Mouse (Mus musculus) midbrain, embryonic 10.5 days (tissue): ENCODE data around the gene Bcl7a. TPM values are rescaled to one million over a fixed set of nuclear protein-coding genes. Genes with fewer than 3 reads are reported as not detected.

Experiments
- DNase-seq: peaks from one replicate; pipeline ENCODE4 v3.0.0-alpha.2; 2017; ENCODE audit warnings: low spot score
- H3K27ac ChIP-seq: fragments of 300-500 bp; sonication (generic); replicated peaks from 2 replicates; pipeline ENCODE4 v1.5.1; 2016; ENCODE audit warnings: mild to moderate bottlenecking
- H3K27me3 ChIP-seq: fragments of 300-500 bp; sonication (generic); 2 replicates; pipeline ENCODE4 v1.6.1; 2016; ENCODE audit warnings: low read depth, mild to moderate bottlenecking; ENCODE audit not compliant: poor library complexity, severe bottlenecking
- H3K36me3 ChIP-seq: fragments of 300-500 bp; sonication (generic); 2 replicates; pipeline ENCODE4 v1.6.1; 2016; ENCODE audit warnings: mild to moderate bottlenecking, moderate library complexity
- H3K4me1 ChIP-seq: fragments of 300-500 bp; sonication (generic); 2 replicates; pipeline ENCODE4 v1.6.1; 2016
- H3K4me3 ChIP-seq: fragments of 300-500 bp; sonication (generic); 2 replicates; pipeline ENCODE4 v1.5.1; 2016; ENCODE audit warnings: mild to moderate bottlenecking, moderate library complexity
- H3K9me3 ChIP-seq: fragments of 300-500 bp; sonication (generic); replicated peaks from 2 replicates; pipeline ENCODE4 v1.6.1; 2016; ENCODE audit warnings: mild to moderate bottlenecking
- WGBS: fragments of 180-500 bp; shearing (Covaris S2); methylation state at CpG from one replicate; pipeline ENCODE4 v1.1.7; 2016; 5-methylcytosine and 5-hydroxymethylcytosine counted together
- polyA plus RNA-seq: library from polyadenylated mRNA; unstranded; fragments of >200 nt; fragmentation: Nextera tagmentation; extraction: Ambion mirVana; gene quantifications from 2 replicates; pipeline ENCODE4 v1.2.1, GENCODE M21; 2016

Gene Bcl7a
- polyA plus RNA-seq, 1 experiment from 2014 or later: 35.3 TPM

GRCm38 (mm10) chr5:123313058-123313630, 30.5 kb upstream of the Bcl7a start:
- H3K36me3 ChIP-seq: no peaks in the 10 kb centered on the region
- WGBS: 73% methylated on average over 12 of the region's 12 CpGs
- 0 out of 2 replicates have a peak, but pooled peaks cover 11% of the 10 kb centered on the region for H3K27me3 ChIP-seq
- no peaks in the 10 kb centered on the region for H3K9me3 ChIP-seq
- no peak overlapping the region for H3K4me3 ChIP-seq
- DNase-seq: no peak
- H3K4me1 ChIP-seq: peaks cover 31% of the 10 kb centered on the region
- H3K27ac ChIP-seq: no peak overlapping the region

GRCm38 (mm10) chr5:123313851-123314380, 29.7 kb upstream of the Bcl7a start:
- H3K27ac ChIP-seq: no peak overlapping the region
- 62% methylated on average over 11 of the region's 11 CpGs for WGBS
- 0 out of 2 replicates have a peak, but pooled peaks cover 11% of the 10 kb centered on the region for H3K27me3 ChIP-seq
- no peaks in the 10 kb centered on the region for H3K9me3 ChIP-seq
- peaks cover 34% of the 10 kb centered on the region for H3K4me1 ChIP-seq
- no peak overlapping the region for H3K4me3 ChIP-seq
- no peak for DNase-seq
- no peaks in the 10 kb centered on the region for H3K36me3 ChIP-seq

GRCm38 (mm10) chr5:123315219-123315866, 28.3 kb upstream of the Bcl7a start:
- Histone ChIP-seq H3K36me3 (no peaks in the 10 kb centered on the region), H3K4me3 (no peak overlapping the region), H3K9me3 (no peaks in the 10 kb centered on the region), H3K27ac (peak overlapping the region; percentile 74), H3K27me3 (no peaks in the 10 kb centered on the region), H3K4me1 (peaks cover 27% of the 10 kb centered on the region)
- 43% methylated on average over 10 of the region's 10 CpGs for WGBS
- peak; percentile 41 for DNase-seq

GRCm38 (mm10) chr5:123317992-123318391, 25.6 kb upstream of the Bcl7a start:
- DNase-seq: no peak
- no peaks in the 10 kb centered on the region for H3K9me3 ChIP-seq
- H3K27me3 ChIP-seq: no peaks in the 10 kb centered on the region
- WGBS: 35% methylated on average over 6 of the region's 6 CpGs
- H3K36me3 ChIP-seq: no peaks in the 10 kb centered on the region
- H3K4me1 ChIP-seq: peaks cover 27% of the 10 kb centered on the region
- no peak overlapping the region for H3K27ac ChIP-seq
- 0 out of 2 replicates have a peak overlapping the region, but pooled peaks have one; percentile 6 for H3K4me3 ChIP-seq

- no peak overlapping the region for H3K27ac ChIP-seq
- no peak overlapping the region for H3K4me3 ChIP-seq
- peaks cover 5% of the 10 kb centered on the region; the same call in 1 of the 2 replicates for H3K27me3 ChIP-seq
- H3K4me1 ChIP-seq: peaks cover 28% of the 10 kb centered on the region
- DNase-seq: no peak
- 95% methylated on average over 3 of the region's 3 CpGs for WGBS
- H3K36me3 ChIP-seq: no peaks in the 10 kb centered on the region
- H3K9me3 ChIP-seq: no peaks in the 10 kb centered on the region
Observed at GRCm38 (mm10) chr5:123320136-123320535, 23.5 kb upstream of the Bcl7a start.

GRCm38 (mm10) chr5:123324242-123324641, 19.4 kb upstream of the Bcl7a start:
- Histone ChIP-seq H3K9me3 (no peaks in the 10 kb centered on the region), H3K27me3 (peaks cover 12% of the 10 kb centered on the region; the same call in 1 of the 2 replicates), H3K4me1 (peaks cover 32% of the 10 kb centered on the region), H3K27ac (peak overlapping the region; percentile 78), H3K4me3 (peak overlapping the region; percentile 35), H3K36me3 (no peaks in the 10 kb centered on the region)
- WGBS: 20% methylated on average over 15 of the region's 15 CpGs
- DNase-seq: peak; percentile 50

- peaks cover 12% of the 10 kb centered on the region; the same call in 1 of the 2 replicates for H3K27me3 ChIP-seq
- no peak for DNase-seq
- no peaks in the 10 kb centered on the region for H3K36me3 ChIP-seq
- H3K9me3 ChIP-seq: no peaks in the 10 kb centered on the region
- peak overlapping the region; percentile 33; the same call in 1 of the 2 replicates for H3K27ac ChIP-seq
- 78% methylated on average over 15 of the region's 15 CpGs for WGBS
- H3K4me3 ChIP-seq: no peak overlapping the region
- peaks cover 32% of the 10 kb centered on the region for H3K4me1 ChIP-seq
Observed at GRCm38 (mm10) chr5:123326006-123326750, 17.5 kb upstream of the Bcl7a start.

- Histone ChIP-seq H3K4me3 (no peak overlapping the region), H3K9me3 (no peaks in the 10 kb centered on the region), H3K36me3 (no peaks in the 10 kb centered on the region), H3K4me1 (peaks cover 32% of the 10 kb centered on the region), H3K27ac (peak overlapping the region; percentile 30; the same call in 1 of the 2 replicates), H3K27me3 (peaks cover 12% of the 10 kb centered on the region; the same call in 1 of the 2 replicates)
- no peak for DNase-seq
- WGBS: 81% methylated on average over 9 of the region's 9 CpGs
Observed at GRCm38 (mm10) chr5:123326751-123327148, 16.9 kb upstream of the Bcl7a start.

- Histone ChIP-seq H3K36me3 (no peaks in the 10 kb centered on the region), H3K27ac (no peak overlapping the region), H3K4me1 (peaks cover 32% of the 10 kb centered on the region), H3K27me3 (peaks cover 12% of the 10 kb centered on the region; the same call in 1 of the 2 replicates), H3K4me3 (no peak overlapping the region), H3K9me3 (no peaks in the 10 kb centered on the region)
- DNase-seq: no peak
- 84% methylated on average over 8 of the region's 8 CpGs for WGBS
Observed at GRCm38 (mm10) chr5:123327686-123328085, 15.9 kb upstream of the Bcl7a start.

- no peaks in the 10 kb centered on the region; the same call in 1 of the 2 replicates for H3K27me3 ChIP-seq
- no peak overlapping the region for H3K4me3 ChIP-seq
- no peaks in the 10 kb centered on the region for H3K9me3 ChIP-seq
- peaks cover 14% of the 10 kb centered on the region for H3K4me1 ChIP-seq
- no peaks in the 10 kb centered on the region for H3K36me3 ChIP-seq
- DNase-seq: no peak
- H3K27ac ChIP-seq: no peak overlapping the region
- WGBS: 88% methylated on average over 6 of the region's 6 CpGs
Observed at GRCm38 (mm10) chr5:123333566-123333965, 10.1 kb upstream of the Bcl7a start.

- no peaks in the 10 kb centered on the region for H3K36me3 ChIP-seq
Observed at GRCm38 (mm10) chr5:123336205-123336961, 7.3 kb upstream of the Bcl7a start.

GRCm38 (mm10) chr5:123338463-123338862, 5.2 kb upstream of the Bcl7a start:
- Histone ChIP-seq H3K9me3 (no peaks in the 10 kb centered on the region), H3K4me3 (no peak overlapping the region), H3K4me1 (peaks cover 17% of the 10 kb centered on the region), H3K36me3 (no peaks in the 10 kb centered on the region), H3K27me3 (no peaks in the 10 kb centered on the region), H3K27ac (no peak overlapping the region)
- 81% methylated on average over 3 of the region's 3 CpGs for WGBS
- no peak for DNase-seq

More at GRCm38 (mm10) chr5:123336205-123336961, 7.3 kb upstream of the Bcl7a start:
- no peak overlapping the region for H3K4me3 ChIP-seq
- H3K27me3 ChIP-seq: no peaks in the 10 kb centered on the region
- no peaks in the 10 kb centered on the region for H3K9me3 ChIP-seq
- no peak for DNase-seq
- H3K4me1 ChIP-seq: peaks cover 14% of the 10 kb centered on the region
- peak overlapping the region; percentile 24 for H3K27ac ChIP-seq
- 73% methylated on average over 4 of the region's 4 CpGs for WGBS
